Mouse (Mus musculus): ENCODE data around the gene Nit1. TPM values are rescaled to one million over a fixed set of nuclear protein-coding genes. Genes with fewer than 3 reads are reported as not detected.

The Nit1 gene
- total RNA-seq (2021), result 10 to 100 TPM; 20.9 to 22.1 TPM

- DNase-seq, result peak; percentile 92 to 95
- intact Hi-C loops (cut with DNase I), result no loop called here
Observed at GRCm38 (mm10) chr1:171345225-171346094, at the start of gene Nit1, which contains the start of gene Pfdn2. TSS of gene Nit1 (minus strand) at chr1:171345646. TSS of gene Pfdn2 (plus strand) at chr1:171345670.

GRCm38 (mm10) chr1:171390101-171390500 lies 44.7 kb upstream of the Nit1 start:
- DNase-seq, result peak in 1 of 2 experiments; percentile 26
- intact Hi-C loops (cut with DNase I), result no loop called here

GRCm38 (mm10) chr1:171388376-171389102 lies 43.1 kb upstream of the Nit1 start, which contains the start of gene Arhgap30:
TSS of gene Arhgap30 (plus strand) at chr1:171388954.
- intact Hi-C loops (cut with DNase I), result no loop called here
- peak; percentile 42 to 58 for DNase-seq

- DNase-seq, result peak; percentile 28 to 29
- intact Hi-C loops (cut with DNase I), result no loop called here
Observed at GRCm38 (mm10) chr1:171387099-171387498, 41.7 kb upstream of the Nit1 start.

GRCm38 (mm10) chr1:171385171-171385570 lies 39.7 kb upstream of the Nit1 start:
- no peak for DNase-seq
- intact Hi-C loops (cut with DNase I), result no loop called here

- intact Hi-C loops (cut with DNase I), result no loop called here
- no peak for DNase-seq
Observed at GRCm38 (mm10) chr1:171384361-171384760, 38.9 kb upstream of the Nit1 start.

GRCm38 (mm10) chr1:171382096-171382620 lies 36.7 kb upstream of the Nit1 start:
- intact Hi-C loops (cut with DNase I), result no loop called here
- DNase-seq, result no peak

- peak; percentile 80 to 90 for DNase-seq
- intact Hi-C loops (cut with DNase I), result loop anchor here (2.0 kb wide), 1 partner anchor 59 kb away; no protein-coding TSS in a partner anchor
Observed at GRCm38 (mm10) chr1:171379935-171380599, 34.6 kb upstream of the Nit1 start.

- no peak for DNase-seq
- intact Hi-C loops (cut with DNase I), result no loop called here
Observed at GRCm38 (mm10) chr1:171378298-171378697, 32.9 kb upstream of the Nit1 start.

- DNase-seq, result no peak
- intact Hi-C loops (cut with DNase I), result no loop called here
Observed at GRCm38 (mm10) chr1:171375646-171376097, 30.2 kb upstream of the Nit1 start.

- DNase-seq, result no peak
- intact Hi-C loops (cut with DNase I), result no loop called here
Observed at GRCm38 (mm10) chr1:171373946-171374345, 28.5 kb upstream of the Nit1 start.

GRCm38 (mm10) chr1:171372880-171373279 lies 27.4 kb upstream of the Nit1 start:
- intact Hi-C loops (cut with DNase I), result no loop called here
- DNase-seq, result no peak

GRCm38 (mm10) chr1:171369845-171370556 lies 24.6 kb upstream of the Nit1 start, which contains the start of gene Nectin4:
TSS of gene Nectin4 (plus strand) at chr1:171370099.
- intact Hi-C loops (cut with DNase I), result no loop called here
- no peak for DNase-seq

- intact Hi-C loops (cut with DNase I), result no loop called here
- no peak for DNase-seq
Observed at GRCm38 (mm10) chr1:171365934-171366333, 20.5 kb upstream of the Nit1 start.

- peak; percentile 79 to 87 for DNase-seq
- intact Hi-C loops (cut with DNase I), result loop anchor here (1.0 to 2.0 kb wide), 3 partner anchors 49 to 205 kb away; partner anchors contain the start of gene Usf1
Observed at GRCm38 (mm10) chr1:171361106-171362103, 16.0 kb upstream of the Nit1 start.

- intact Hi-C loops (cut with DNase I), result loop anchor here (1.0 to 2.0 kb wide), 3 partner anchors 50 to 206 kb away; partner anchors contain the start of gene Usf1
- DNase-seq, result peak; percentile 88 to 94
Observed at GRCm38 (mm10) chr1:171360656-171361055, 15.2 kb upstream of the Nit1 start, which contains the start of gene Klhdc9. TSS of gene Klhdc9 (minus strand) at chr1:171360798.

- intact Hi-C loops (cut with DNase I), result loop anchor here (2.0 kb wide), 2 partner anchors 51 to 207 kb away; partner anchors contain the start of gene Usf1
- no peak for DNase-seq
Observed at GRCm38 (mm10) chr1:171360253-171360652, 14.8 kb upstream of the Nit1 start.

GRCm38 (mm10) chr1:171358421-171358820 lies 13.0 kb upstream of the Nit1 start:
- DNase-seq, result peak in 1 of 2 experiments; percentile 29
- intact Hi-C loops (cut with DNase I), result loop anchor here (5.0 kb wide), 1 partner anchor 246 kb away; the partner anchor contains the start of gene Cfap126
